Mouse (Mus musculus) stomach, postnatal 0 days (tissue): ENCODE data around the gene Vmn1r85.

Experiments
- CTCF ChIP-seq: IDR thresholded peaks from 2 replicates; pipeline ENCODE4 v1.5.1; 2016; ENCODE audit warnings: antibody characterized with exemption, low read depth, mild to moderate bottlenecking, moderate library complexity
- EP300 ChIP-seq: optimal IDR thresholded peaks from 2 replicates; pipeline ENCODE3; 2016; ENCODE audit warnings: antibody characterized with exemption

GRCm38 (mm10) chr7:13042511-13042910 lies 52.5 kb downstream of the Vmn1r85 start:
- TF ChIP-seq CTCF (no peak), EP300 (no peak)
